Mouse (Mus musculus) bone marrow macrophage, adult 2 months (primary cell): ENCODE results near the gene Prorsd1. TPM values are rescaled to one million over a fixed set of nuclear protein-coding genes. Genes with fewer than 3 reads are reported as not detected.

ENCODE experiments used
- H3K27ac ChIP-seq: 2 replicates; pipeline ENCODE4 v1.5.1; 2012; ENCODE audit warnings: low read depth, low read length; ENCODE audit not compliant: insufficient read depth
- H3K4me1 ChIP-seq: 2 replicates; pipeline ENCODE4 v1.6.1; 2012; ENCODE audit warnings: low read length; ENCODE audit not compliant: control insufficient read depth, insufficient read depth
- H3K4me3 ChIP-seq: 2 replicates; pipeline ENCODE4 v1.5.1; 2012; ENCODE audit warnings: mild to moderate bottlenecking, low read length, moderate library complexity; ENCODE audit not compliant: insufficient read depth
- CTCF ChIP-seq: IDR thresholded peaks from 2 replicates; pipeline ENCODE4 v1.5.1; 2012; ENCODE audit warnings: low read depth, mild to moderate bottlenecking, low read length, moderate library complexity
- POLR2A ChIP-seq: IDR thresholded peaks from 2 replicates; pipeline ENCODE4 v1.6.1; 2012; ENCODE audit warnings: mild to moderate bottlenecking, low read depth, low read length, borderline replicate concordance
- polyA plus RNA-seq: library from polyadenylated mRNA; stranded (reverse); fragments of >200 nt; gene quantifications from 2 replicates; pipeline ENCODE4 v1.2.4, GENCODE M21; 2012; ENCODE audit not compliant: missing spikeins, insufficient read depth, insufficient read length

Prorsd1 gene
- polyA plus RNA-seq, 1 experiment = 59.9 TPM

DNA sequence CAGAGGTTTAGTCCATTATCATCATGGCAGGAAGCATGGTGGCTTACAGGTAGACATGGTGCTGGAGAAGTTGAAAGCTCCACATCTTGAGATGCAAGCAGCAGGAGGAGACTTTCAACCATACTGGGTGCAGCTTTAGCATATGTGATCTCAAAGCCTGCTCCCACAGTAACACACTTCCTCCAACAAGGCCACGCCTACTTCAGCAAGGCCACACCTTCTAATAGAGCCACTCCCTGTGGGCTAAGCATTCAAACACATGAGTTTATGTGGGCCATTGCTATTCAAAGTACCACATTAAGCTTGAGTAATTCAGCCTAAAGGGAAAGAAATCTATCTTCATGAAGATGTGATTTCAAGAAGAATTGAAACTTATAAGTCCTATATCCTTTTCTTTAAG, 21.7 kb downstream of the Prorsd1 start:
- H3K4me3 ChIP-seq = no peak overlapping the region
- no peak for TF ChIP-seq POLR2A
- peaks cover 2% of the 10 kb centered on the region for H3K4me1 ChIP-seq
- no peak overlapping the region for H3K27ac ChIP-seq

DNA sequence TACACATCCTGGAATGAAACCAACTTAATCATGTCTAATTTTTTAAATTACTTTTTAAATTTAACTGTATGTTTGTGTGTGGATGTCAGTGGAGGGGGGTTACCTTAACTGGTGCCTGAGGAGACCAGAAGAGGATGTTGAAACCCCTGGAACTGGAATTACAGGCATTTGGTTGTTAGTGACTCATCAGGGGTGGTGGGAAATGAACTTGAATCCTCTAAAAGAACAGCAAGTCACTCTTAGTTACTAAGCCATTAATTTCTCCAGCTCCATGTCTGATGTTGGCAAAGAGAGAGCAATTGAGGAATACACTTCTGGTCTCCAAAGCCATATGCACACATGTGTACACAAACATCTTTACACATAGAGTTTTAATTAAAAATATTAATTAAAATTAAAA, 40.2 kb downstream of the Prorsd1 start:
- no peak for TF ChIP-seq POLR2A
- TF ChIP-seq CTCF = no peak
- Histone ChIP-seq H3K4me3 (no peak overlapping the region), H3K27ac (no peak overlapping the region), H3K4me1 (peaks cover 2% of the 10 kb centered on the region; the same call in 1 of the 2 replicates)

Other genes starting within 250 kb of the Prorsd1 start
- 21.8 and 23.5 TPM in 2 replicates for gene Ccdc88a, start 141.4 kb downstream of the Prorsd1 start, polyA plus RNA-seq
- 28.1 and 29.9 TPM in 2 replicates for gene Mtif2, start 11.4 kb upstream of the Prorsd1 start, polyA plus RNA-seq
- 1.2 TPM in 1 of 2 replicates, not detected in the other for gene Clhc1, start 32.9 kb upstream of the Prorsd1 start, polyA plus RNA-seq
- gene Rps27a, start 33.1 kb upstream of the Prorsd1 start, polyA plus RNA-seq = 2,179 and 2,314 TPM in 2 replicates
- gene Rtn4, start 177.9 kb upstream of the Prorsd1 start, polyA plus RNA-seq = 853 and 919 TPM in 2 replicates